Mouse (Mus musculus): Measurements from ENCODE around the gene Ctse.
A peak's percentile ranks its signal among the peaks of the same experiment; 100 is the strongest.

The Ctse gene

GRCm38 (mm10) chr1:131655601-131656000, 17.5 kb downstream of the Ctse start:
- no peak for DNase-seq

GRCm38 (mm10) chr1:131657945-131658354, 19.8 kb downstream of the Ctse start:
- DNase-seq: peak; percentile 92

- DNase-seq: no peak
Observed at GRCm38 (mm10) chr1:131659512-131660085, 21.5 kb downstream of the Ctse start.

- DNase-seq: no peak
Observed at GRCm38 (mm10) chr1:131660266-131660665, 22.2 kb downstream of the Ctse start.

- no peak for DNase-seq
Observed at GRCm38 (mm10) chr1:131660716-131661472, 22.8 kb downstream of the Ctse start.

GRCm38 (mm10) chr1:131661749-131662148, 23.6 kb downstream of the Ctse start:
- DNase-seq: no peak

GRCm38 (mm10) chr1:131663286-131663995, 25.3 kb downstream of the Ctse start:
- DNase-seq: no peak

GRCm38 (mm10) chr1:131664136-131664535, 26.0 kb downstream of the Ctse start:
- no peak for DNase-seq

- DNase-seq: no peak
Observed at GRCm38 (mm10) chr1:131665886-131666285, 27.8 kb downstream of the Ctse start.

- DNase-seq: no peak
Observed at GRCm38 (mm10) chr1:131671113-131671512, 33.0 kb downstream of the Ctse start.

- DNase-seq: no peak
Observed at GRCm38 (mm10) chr1:131672361-131672760, 34.3 kb downstream of the Ctse start.

GRCm38 (mm10) chr1:131679644-131680043, 41.5 kb downstream of the Ctse start:
- no peak for DNase-seq

GRCm38 (mm10) chr1:131687739-131688138, 49.6 kb downstream of the Ctse start:
- no peak for DNase-seq

- DNase-seq: no peak
Observed at GRCm38 (mm10) chr1:131688475-131688874, 50.4 kb downstream of the Ctse start, which contains the start of gene Rab7b. Gene Rab7b (plus strand): TSS chr1:131688695.

- DNase-seq: no peak
Observed at GRCm38 (mm10) chr1:131689016-131689415, 50.9 kb downstream of the Ctse start.

- no peak for DNase-seq
Observed at GRCm38 (mm10) chr1:131689899-131690298, 51.8 kb downstream of the Ctse start.

GRCm38 (mm10) chr1:131690435-131690834, 52.3 kb downstream of the Ctse start:
- DNase-seq: no peak

- no peak for DNase-seq
Observed at GRCm38 (mm10) chr1:131691356-131691755, 53.2 kb downstream of the Ctse start.

GRCm38 (mm10) chr1:131695308-131695707, 57.2 kb downstream of the Ctse start:
- DNase-seq: no peak

- peak; percentile 10 for DNase-seq
Observed at GRCm38 (mm10) chr1:131696325-131696724, 58.2 kb downstream of the Ctse start.

GRCm38 (mm10) chr1:131698770-131699169, 60.7 kb downstream of the Ctse start:
- no peak for DNase-seq

GRCm38 (mm10) chr1:131699642-131700041, 61.5 kb downstream of the Ctse start:
- no peak for DNase-seq

- DNase-seq: no peak
Observed at GRCm38 (mm10) chr1:131700447-131700846, 62.3 kb downstream of the Ctse start.

GRCm38 (mm10) chr1:131701391-131701790, 63.3 kb downstream of the Ctse start:
- no peak for DNase-seq
